Mouse (Mus musculus): Measurements from ENCODE around the gene Ank3. TPM values are rescaled to one million over a fixed set of nuclear protein-coding genes. Genes with fewer than 3 reads are reported as not detected.
A peak's percentile ranks its signal among the peaks of the same experiment; 100 is the strongest.

Gene Ank3
- polyA plus RNA-seq, 1 experiment from 2014 or later = 69.3 TPM

DNA sequence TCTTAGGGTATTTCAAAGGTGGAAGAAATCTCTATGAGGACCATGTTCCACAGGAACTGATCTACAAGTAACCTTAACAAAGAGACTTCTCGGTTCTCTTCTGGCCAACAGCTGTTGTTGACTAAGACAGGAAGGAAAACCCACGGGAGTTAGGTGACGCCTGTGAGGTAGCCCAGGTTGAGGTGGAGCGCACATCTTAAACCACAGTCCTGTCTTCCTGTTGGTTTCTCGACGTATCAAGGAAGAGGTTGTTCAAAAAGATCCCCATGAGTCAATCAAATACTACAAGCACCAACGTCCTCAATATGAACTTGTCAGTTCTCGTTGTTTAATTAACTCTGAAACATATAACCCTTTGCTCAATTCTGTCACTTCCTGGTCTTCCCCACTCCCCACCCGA is 634.4 kb downstream of the Ank3 start:
- H3K4me1 ChIP-seq (ENCODE audit: control insufficient read depth, insufficient read depth, low read depth, low read length) = no peaks in the 10 kb centered on the region
- no peak overlapping the region for H3K4me2 ChIP-seq (ENCODE audit: low read length)
- H3K36me3 ChIP-seq (ENCODE audit: control insufficient read depth, insufficient read depth, low read length) = no peaks in the 10 kb centered on the region
- H3K9ac ChIP-seq (ENCODE audit: low read depth, low read length) = no peak overlapping the region
- no peak overlapping the region for H3K4me3 ChIP-seq (ENCODE audit: low read length)
- H3K9me3 ChIP-seq (ENCODE audit: control insufficient read depth, low read length) = peaks cover 2% of the 10 kb centered on the region; the same call in 1 of the 2 replicates
- WGBS = 92% methylated on average over 9 of the region's 9 CpGs
- no peak for ATAC-seq
- H3K27ac ChIP-seq (ENCODE audit: low read depth, low read length) = no peak overlapping the region
- no peaks in the 10 kb centered on the region for H3K27me3 ChIP-seq (replicated peaks; ENCODE audit: control insufficient read depth, insufficient read depth, low read length)

- H3K27me3 ChIP-seq (replicated peaks; ENCODE audit: control insufficient read depth, insufficient read depth, low read length) = no peaks in the 10 kb centered on the region
- ATAC-seq = no peak
- WGBS = 72% methylated on average over 3 of the region's 3 CpGs
- no peak overlapping the region for H3K27ac ChIP-seq (ENCODE audit: low read depth, low read length)
- H3K9me3 ChIP-seq (ENCODE audit: control insufficient read depth, low read length) = peaks cover 2% of the 10 kb centered on the region; the same call in 1 of the 2 replicates
- no peak overlapping the region for H3K4me3 ChIP-seq (ENCODE audit: low read length)
- H3K4me1 ChIP-seq (ENCODE audit: control insufficient read depth, insufficient read depth, low read depth, low read length) = no peaks in the 10 kb centered on the region
- no peaks in the 10 kb centered on the region for H3K36me3 ChIP-seq (ENCODE audit: control insufficient read depth, insufficient read depth, low read length)
- no peak overlapping the region for H3K9ac ChIP-seq (ENCODE audit: low read depth, low read length)
- H3K4me2 ChIP-seq (ENCODE audit: low read length) = no peak overlapping the region
Measured at GRCm38 (mm10) chr10:70033856-70034255, 635.3 kb downstream of the Ank3 start.

DNA sequence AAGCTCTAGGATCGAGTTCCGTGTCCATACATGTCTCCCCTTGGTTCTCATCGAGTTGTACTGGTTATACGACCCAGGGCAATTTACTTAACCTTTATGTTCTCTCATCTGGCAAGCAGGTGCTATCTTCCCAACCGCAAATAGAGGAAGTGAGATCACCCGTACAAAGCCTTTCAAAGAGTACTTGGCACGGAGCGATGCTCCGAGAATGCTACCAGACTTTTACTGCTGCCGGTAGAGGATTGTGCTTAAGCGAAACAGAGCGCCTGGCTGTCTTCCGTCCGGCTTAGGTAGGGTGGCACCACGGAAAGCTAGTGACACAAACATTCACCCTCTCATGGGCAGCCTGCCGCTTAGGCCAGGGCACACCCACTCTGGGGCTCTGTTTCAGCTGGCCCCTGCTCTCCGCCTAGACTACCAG is 641.3 kb downstream of the Ank3 start:
- Histone ChIP-seq H3K36me3 (ENCODE audit: control insufficient read depth, insufficient read depth, low read length) (no peaks in the 10 kb centered on the region), H3K4me2 (ENCODE audit: low read length) (no peak overlapping the region), H3K9ac (ENCODE audit: low read depth, low read length) (no peak overlapping the region), H3K4me1 (ENCODE audit: control insufficient read depth, insufficient read depth, low read depth, low read length) (no peaks in the 10 kb centered on the region), H3K27ac (ENCODE audit: low read depth, low read length) (no peak overlapping the region), H3K4me3 (ENCODE audit: low read length) (no peak overlapping the region), H3K9me3 (ENCODE audit: control insufficient read depth, low read length) (peaks cover 2% of the 10 kb centered on the region; the same call in 1 of the 2 replicates), H3K27me3 (replicated peaks; ENCODE audit: control insufficient read depth, insufficient read depth, low read length) (no peaks in the 10 kb centered on the region)
- ATAC-seq = no peak
- 86% methylated on average over 17 of the region's 17 CpGs for WGBS

- no peaks in the 10 kb centered on the region for H3K9me3 ChIP-seq (ENCODE audit: control insufficient read depth, low read length)
- no peaks in the 10 kb centered on the region for H3K4me1 ChIP-seq (ENCODE audit: control insufficient read depth, insufficient read depth, low read depth, low read length)
- no peak for ATAC-seq
- H3K27ac ChIP-seq (ENCODE audit: low read depth, low read length) = no peak overlapping the region
- no peaks in the 10 kb centered on the region for H3K36me3 ChIP-seq (ENCODE audit: control insufficient read depth, insufficient read depth, low read length)
- H3K4me3 ChIP-seq (ENCODE audit: low read length) = no peak overlapping the region
- no peaks in the 10 kb centered on the region for H3K27me3 ChIP-seq (replicated peaks; ENCODE audit: control insufficient read depth, insufficient read depth, low read length)
- H3K9ac ChIP-seq (ENCODE audit: low read depth, low read length) = no peak overlapping the region
- H3K4me2 ChIP-seq (ENCODE audit: low read length) = no peak overlapping the region
Measured at GRCm38 (mm10) chr10:70041562-70041961, 643.0 kb downstream of the Ank3 start.

DNA sequence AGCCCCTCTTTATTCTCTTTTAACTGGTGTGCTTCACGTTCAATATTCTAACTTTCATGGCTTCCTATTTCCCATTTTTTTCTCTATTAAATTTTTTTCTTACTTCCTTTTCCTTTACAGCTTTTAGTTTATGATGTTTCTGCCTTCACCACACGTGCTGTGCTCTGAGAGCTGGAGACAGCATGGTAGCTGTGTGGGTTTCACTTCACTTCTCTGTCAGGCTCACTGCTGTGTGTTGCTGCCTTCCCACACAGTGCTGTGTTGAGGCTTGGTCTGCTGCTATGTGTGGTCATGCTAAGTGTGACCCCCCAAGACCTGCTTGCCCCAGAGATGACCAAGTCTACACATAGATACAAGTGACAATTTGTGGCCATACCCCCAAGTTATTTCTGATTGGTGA is 647.1 kb downstream of the Ank3 start:
- Histone ChIP-seq H3K9ac (ENCODE audit: low read depth, low read length) (no peak overlapping the region), H3K9me3 (ENCODE audit: control insufficient read depth, low read length) (no peaks in the 10 kb centered on the region), H3K27me3 (replicated peaks; ENCODE audit: control insufficient read depth, insufficient read depth, low read length) (no peaks in the 10 kb centered on the region), H3K27ac (ENCODE audit: low read depth, low read length) (no peak overlapping the region), H3K4me2 (ENCODE audit: low read length) (no peak overlapping the region), H3K36me3 (ENCODE audit: control insufficient read depth, insufficient read depth, low read length) (no peaks in the 10 kb centered on the region), H3K4me1 (ENCODE audit: control insufficient read depth, insufficient read depth, low read depth, low read length) (no peaks in the 10 kb centered on the region), H3K4me3 (ENCODE audit: low read length) (no peak overlapping the region)
- ATAC-seq = no peak
- WGBS = 72% methylated on average over 2 of the region's 2 CpGs

DNA sequence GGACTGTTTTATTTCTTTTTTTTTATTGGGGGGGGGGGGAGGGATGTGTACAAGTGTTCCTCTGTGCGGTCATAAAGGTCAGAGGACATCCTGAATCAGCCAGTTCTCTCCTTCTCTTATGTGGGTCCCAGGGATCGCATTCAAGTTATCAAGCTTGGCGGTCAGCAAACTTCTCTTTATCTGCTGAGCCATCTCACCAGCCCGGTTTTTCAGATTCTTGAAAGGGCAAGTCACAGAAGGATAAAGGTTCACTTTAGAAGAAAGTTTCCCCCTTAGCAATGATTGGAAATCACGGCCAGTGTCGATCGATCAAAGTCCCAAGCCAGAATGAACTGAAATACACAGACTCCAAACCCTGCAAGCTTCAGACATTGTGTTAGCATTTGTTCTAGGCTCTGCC is 651.2 kb downstream of the Ank3 start:
- no peaks in the 10 kb centered on the region for H3K36me3 ChIP-seq (ENCODE audit: control insufficient read depth, insufficient read depth, low read length)
- H3K9ac ChIP-seq (ENCODE audit: low read depth, low read length) = no peak overlapping the region
- peaks cover 3% of the 10 kb centered on the region; the same call in 1 of the 2 replicates for H3K9me3 ChIP-seq (ENCODE audit: control insufficient read depth, low read length)
- WGBS = 89% methylated on average over 7 of the region's 7 CpGs
- H3K27me3 ChIP-seq (replicated peaks; ENCODE audit: control insufficient read depth, insufficient read depth, low read length) = no peaks in the 10 kb centered on the region
- ATAC-seq = no peak
- no peak overlapping the region for H3K4me3 ChIP-seq (ENCODE audit: low read length)
- H3K4me1 ChIP-seq (ENCODE audit: control insufficient read depth, insufficient read depth, low read depth, low read length) = no peaks in the 10 kb centered on the region
- H3K4me2 ChIP-seq (ENCODE audit: low read length) = no peak overlapping the region
- no peak overlapping the region for H3K27ac ChIP-seq (ENCODE audit: low read depth, low read length)

- no peaks in the 10 kb centered on the region for H3K36me3 ChIP-seq (ENCODE audit: control insufficient read depth, insufficient read depth, low read length)
- WGBS = 94% methylated on average over 2 of the region's 2 CpGs
Measured at GRCm38 (mm10) chr10:70055291-70055690, 656.7 kb downstream of the Ank3 start.

DNA sequence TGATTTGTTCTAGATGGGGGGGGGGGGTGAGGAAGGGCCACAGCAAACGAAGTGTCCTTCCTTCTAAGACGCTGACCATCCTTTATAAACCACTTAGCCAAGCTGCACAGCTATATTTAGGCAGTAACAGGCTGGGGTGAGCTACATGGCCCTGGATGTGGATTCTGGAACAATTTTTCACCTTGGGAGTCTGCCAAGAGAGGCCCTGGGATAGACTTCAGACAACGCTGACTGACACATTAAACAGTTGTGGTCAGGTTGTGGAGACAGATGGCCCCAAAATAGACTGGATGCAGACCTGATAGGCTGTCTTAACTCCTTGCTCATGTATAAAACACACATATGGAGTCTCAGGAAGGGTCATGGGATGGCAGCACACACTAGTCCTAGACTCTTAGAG is 658.5 kb downstream of the Ank3 start:
- WGBS = 80% methylated on average over 3 of the region's 3 CpGs
- H3K4me1 ChIP-seq (ENCODE audit: control insufficient read depth, insufficient read depth, low read depth, low read length) = peaks cover 2% of the 10 kb centered on the region
- no peaks in the 10 kb centered on the region for H3K36me3 ChIP-seq (ENCODE audit: control insufficient read depth, insufficient read depth, low read length)
- no peak overlapping the region for H3K27ac ChIP-seq (ENCODE audit: low read depth, low read length)
- H3K4me3 ChIP-seq (ENCODE audit: low read length) = no peak overlapping the region
- ATAC-seq = no peak
- H3K9ac ChIP-seq (ENCODE audit: low read depth, low read length) = no peak overlapping the region
- no peak overlapping the region for H3K4me2 ChIP-seq (ENCODE audit: low read length)
- peaks cover 3% of the 10 kb centered on the region; the same call in 1 of the 2 replicates for H3K9me3 ChIP-seq (ENCODE audit: control insufficient read depth, low read length)
- H3K27me3 ChIP-seq (replicated peaks; ENCODE audit: control insufficient read depth, insufficient read depth, low read length) = no peaks in the 10 kb centered on the region

More at GRCm38 (mm10) chr10:70055291-70055690, 656.7 kb downstream of the Ank3 start:
- H3K9me3 ChIP-seq (ENCODE audit: control insufficient read depth, low read length) = peaks cover 3% of the 10 kb centered on the region; the same call in 1 of the 2 replicates
- H3K4me1 ChIP-seq (ENCODE audit: control insufficient read depth, insufficient read depth, low read depth, low read length) = no peaks in the 10 kb centered on the region
- no peak overlapping the region for H3K4me2 ChIP-seq (ENCODE audit: low read length)
- no peak overlapping the region for H3K9ac ChIP-seq (ENCODE audit: low read depth, low read length)
- H3K27ac ChIP-seq (ENCODE audit: low read depth, low read length) = no peak overlapping the region
- ATAC-seq = no peak
- H3K4me3 ChIP-seq (ENCODE audit: low read length) = no peak overlapping the region
- H3K27me3 ChIP-seq (replicated peaks; ENCODE audit: control insufficient read depth, insufficient read depth, low read length) = no peaks in the 10 kb centered on the region

- Histone ChIP-seq H3K4me3 (ENCODE audit: low read length) (no peak overlapping the region), H3K4me2 (ENCODE audit: low read length) (peak overlapping the region; percentile 39), H3K9me3 (ENCODE audit: control insufficient read depth, low read length) (no peaks in the 10 kb centered on the region), H3K36me3 (ENCODE audit: control insufficient read depth, insufficient read depth, low read length) (no peaks in the 10 kb centered on the region), H3K9ac (ENCODE audit: low read depth, low read length) (no peak overlapping the region), H3K4me1 (ENCODE audit: control insufficient read depth, insufficient read depth, low read depth, low read length) (peaks cover 2% of the 10 kb centered on the region), H3K27me3 (replicated peaks; ENCODE audit: control insufficient read depth, insufficient read depth, low read length) (no peaks in the 10 kb centered on the region), H3K27ac (ENCODE audit: low read depth, low read length) (no peak overlapping the region)
- WGBS = 60% methylated on average over 19 of the region's 19 CpGs
- ATAC-seq = peak; percentile 74
Measured at GRCm38 (mm10) chr10:70060021-70060688, 661.6 kb downstream of the Ank3 start.

Measured in hindbrain, embryonic 16.5 days (tissue).